Mouse (Mus musculus): Measurements from ENCODE around the gene Tnks2. TPM values are rescaled to one million over a fixed set of nuclear protein-coding genes. Genes with fewer than 3 reads are reported as not detected.

Tnks2 gene
- 10 to 100 TPM in 1 of 2 experiments, 1 to 10 TPM in 1; 1.3 to 18.0 TPM for polyA plus RNA-seq (2012; fragmentation: generic; extraction: Trizol)

DNA sequence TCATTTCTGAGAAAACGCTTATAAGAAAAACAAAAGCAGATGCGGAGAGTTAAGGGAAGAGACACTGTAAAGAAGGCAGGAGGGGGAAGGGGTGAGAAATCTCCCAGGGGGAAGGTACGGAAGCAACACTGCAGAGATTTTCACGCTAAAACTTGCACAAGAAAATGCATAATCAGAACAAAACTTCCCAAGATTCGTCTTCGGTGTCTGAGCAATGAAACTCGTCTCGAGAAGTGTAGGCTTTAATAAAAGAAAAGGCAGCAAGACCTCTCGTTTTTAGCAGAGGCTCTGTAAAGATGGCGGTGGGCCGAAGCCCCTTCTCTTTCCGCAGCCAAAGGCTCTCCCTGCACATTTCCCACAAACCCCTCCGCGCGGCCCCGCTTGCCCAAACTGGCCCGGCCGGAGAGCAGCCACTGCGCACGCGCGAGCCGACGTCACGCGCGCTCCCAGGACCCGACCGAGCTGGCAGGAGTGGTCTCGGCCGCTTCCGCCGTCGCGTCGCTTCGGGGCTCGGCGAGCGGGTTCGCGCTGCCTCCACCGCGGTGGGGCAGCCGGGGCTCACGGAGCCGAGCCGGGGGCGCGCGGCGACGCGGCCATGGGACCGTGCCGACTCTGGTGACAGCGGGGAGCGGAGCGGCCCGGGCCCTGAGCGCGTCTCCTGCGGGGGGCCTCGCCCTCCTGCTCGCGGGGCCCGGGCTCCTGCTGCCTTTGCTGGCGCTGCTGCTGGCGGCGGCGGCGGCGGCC lies at the start of gene Tnks2:
Gene Tnks2 (plus strand): TSS at position 445 of the 744 bp plus-strand sequence.

DNA sequence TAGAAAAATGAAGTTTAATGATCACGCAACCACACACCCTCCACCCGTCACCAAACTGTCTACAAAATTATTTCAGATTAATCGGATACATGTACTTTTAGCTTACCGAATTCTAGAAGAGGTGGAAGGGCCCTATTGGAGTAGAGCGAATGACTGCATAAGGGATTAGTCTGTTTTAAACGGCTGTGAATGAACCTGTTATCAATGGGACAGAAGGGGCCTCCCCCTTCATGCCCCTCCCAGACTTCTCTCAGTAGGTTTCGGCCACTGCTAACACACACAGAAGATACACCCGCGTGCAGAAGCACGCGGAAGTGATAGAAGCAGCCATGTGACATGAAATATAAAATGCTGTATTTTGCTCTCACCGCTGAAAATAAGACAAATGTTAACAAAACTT lies 85.4 kb downstream of the Tnks2 start, which contains the start of gene Fgfbp3:
Gene Fgfbp3 (minus strand): TSS at position 150 of the 400 bp plus-strand sequence.

DNA sequence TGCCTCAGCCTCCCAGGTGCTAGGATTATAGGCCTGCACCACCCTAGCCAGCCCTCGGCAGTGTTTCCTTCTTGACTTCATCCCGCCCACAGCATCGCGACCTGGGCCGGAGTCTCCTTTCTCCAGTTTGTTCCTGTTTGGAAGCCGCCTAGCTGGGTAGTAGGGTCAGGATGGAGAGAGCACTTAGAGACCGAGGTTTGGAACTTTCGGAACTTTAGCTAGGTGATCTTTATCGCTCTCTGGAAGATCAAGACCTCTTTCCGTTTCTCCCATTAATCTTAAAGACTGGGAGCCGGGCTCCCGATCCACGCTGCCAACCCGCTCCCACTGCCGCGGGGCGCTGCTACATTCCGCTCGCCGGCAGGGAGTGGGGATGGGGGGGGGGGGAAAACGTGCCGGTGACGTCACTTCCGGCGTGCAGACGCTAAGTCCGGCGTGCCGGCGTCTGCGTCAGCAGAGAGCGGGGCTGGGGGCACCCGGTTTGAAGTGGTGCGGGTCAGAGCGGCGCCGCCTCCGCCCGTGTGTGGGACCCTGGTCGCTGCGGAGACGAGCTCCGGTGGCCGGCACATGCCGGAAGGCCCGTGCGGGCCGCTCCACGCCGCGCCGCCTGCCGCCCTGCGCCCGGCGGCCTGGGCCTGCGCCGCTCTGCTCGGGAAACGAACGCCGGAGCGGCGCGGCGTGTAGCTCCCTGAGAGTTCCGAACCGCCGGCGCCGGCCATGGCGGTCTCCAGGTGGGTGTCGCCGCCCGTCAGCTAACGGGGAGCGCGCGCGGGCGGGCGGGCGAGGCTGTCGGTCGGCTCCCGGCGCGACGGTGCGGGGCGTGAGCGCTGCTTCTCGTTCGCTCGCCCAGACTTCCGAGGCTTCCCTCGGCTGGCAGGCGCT lies 91.9 kb downstream of the Tnks2 start, which contains the start of gene Btaf1:
Gene Btaf1 (plus strand): TSS at position 409 of the 882 bp plus-strand sequence.

Other genes with a start within 250 kb of the Tnks2 start
- gene Ppp1r3c, start 97.6 kb upstream of the Tnks2 start, polyA plus RNA-seq (2012; fragmentation: generic; extraction: Trizol): under 1 TPM in 1 of 2 experiments, not detected in 1; 0.39 TPM
- gene Fgfbp3, start 85.4 kb downstream of the Tnks2 start, polyA plus RNA-seq (2012; fragmentation: generic; extraction: Trizol): 1 to 10 TPM in 1 of 2 experiments, under 1 TPM in 1; 0.41 to 4.2 TPM
- gene Btaf1, start 91.8 kb downstream of the Tnks2 start, polyA plus RNA-seq (2012; fragmentation: generic; extraction: Trizol): 1 to 10 TPM in 1 of 2 experiments, under 1 TPM in 1; 0.20 to 2.2 TPM